In genomic region chrX:60545906-60546305, GRCm38 (mm10) we compare ENCODE assay signal across 29 mouse cellular contexts. TPM values are rescaled to one million over a fixed set of nuclear protein-coding genes. Genes with fewer than 3 reads are reported as not detected.
"Had no signal": no experiment of that assay in that cellular context is flagged by ENCODE, and none has a peak within 500 bp of the region (broad histone marks: within the 10 kb centered on the region; RNA-seq: fewer than 3 reads in every experiment).

No protein-coding gene starts in this region.

- H3K4me2 ChIP-seq: limb, embryonic 13.5 days; liver, embryonic 12.5 days; liver, embryonic 15.5 days; lung, embryonic 15.5 days; stomach, embryonic 15.5 days had no signal

- H3K4me1 ChIP-seq: limb, embryonic 10.5 days; limb, embryonic 13.5 days; liver, embryonic 12.5 days; liver, embryonic 15.5 days; lung, embryonic 15.5 days; stomach, embryonic 15.5 days had no signal

- H3K36me3 ChIP-seq: limb, embryonic 10.5 days; limb, embryonic 13.5 days; liver, embryonic 12.5 days; liver, embryonic 15.5 days; lung, embryonic 15.5 days; stomach, embryonic 15.5 days had no signal

- H3K27ac ChIP-seq: kidney, postnatal 0 days; layer of hippocampus, adult 2 months; limb, embryonic 10.5 days; limb, embryonic 13.5 days; liver, embryonic 12.5 days; liver, embryonic 15.5 days; lung, embryonic 15.5 days; stomach, embryonic 15.5 days had no signal

- DNase-seq: kidney, adult 2 months; kidney, postnatal 25 days; layer of hippocampus, adult 9-11 months; liver; lung, adult 18-20 months; lung, postnatal 10 days; lung, postnatal 36 days; midbrain, embryonic 14.5 days; right cerebral cortex, postnatal 4 days; thymus, postnatal 25 days had no signal

- H3K4me3 ChIP-seq: layer of hippocampus, adult 2 months; limb, embryonic 10.5 days; limb, embryonic 13.5 days; liver, embryonic 12.5 days; liver, embryonic 15.5 days; lung, embryonic 15.5 days; stomach, embryonic 15.5 days had no signal

- H3K9ac ChIP-seq: limb, embryonic 13.5 days; liver, embryonic 12.5 days; liver, embryonic 15.5 days; lung, embryonic 15.5 days; stomach, embryonic 15.5 days had no signal

- ATAC-seq: liver, embryonic 12.5 days had no signal

- H3K9me3 ChIP-seq: limb, embryonic 10.5 days; limb, embryonic 13.5 days; liver, embryonic 12.5 days; liver, embryonic 15.5 days; lung, embryonic 15.5 days; stomach, embryonic 15.5 days had no signal

RNA-seq across cellular contexts. Expression of gene Gm7073, which starts 6.9 kb away (rescaled TPM):
- total RNA-seq: layer of hippocampus, adult 2 months; layer of hippocampus, postnatal 25 days; left cerebral cortex, adult 18-20 months; left cerebral cortex, postnatal 25 days; megakaryocyte-erythroid progenitor cell, adult 5-6 weeks; midbrain, postnatal 0 days had no signal
- polyA plus RNA-seq: kidney, adult 2 months; kidney, embryonic 14.5 days; kidney, postnatal 0 days; large intestine, adult 2 months; limb, embryonic 10.5 days; limb, embryonic 13.5 days; liver, embryonic 12.5 days; liver, embryonic 15.5 days; lung, embryonic 15.5 days; midbrain, embryonic 11.5 days; midbrain, embryonic 14.5 days; midbrain, postnatal 0 days; neural tube, embryonic 11.5 days; neural tube, embryonic 14.5 days; stomach, embryonic 15.5 days; thymus, postnatal 0 days had no signal
